Mouse (Mus musculus) cerebellum, adult 2 months (tissue): ENCODE measurements at regions not wholly inside any gene's neighbourhood (a gene's known extent, or its start where the extent isn't known, plus 50 kb on each side); places are given as distances from the start of the nearest gene placed in this dataset.

ENCODE experiments used
- CTCF ChIP-seq: fragments of 200-500 bp; IDR thresholded peaks from 2 replicates; pipeline ENCODE4 v1.5.1; 2011; ENCODE audit warnings: low read depth, mild to moderate bottlenecking, control low read depth, low read length, moderate library complexity, borderline replicate concordance; ENCODE audit not compliant: insufficient read depth
- POLR2A ChIP-seq: fragments of 200-500 bp; IDR thresholded peaks from 2 replicates; pipeline ENCODE4 v1.6.1; 2011; ENCODE audit warnings: low read length, control low read depth, borderline replicate concordance; ENCODE audit not compliant: insufficient read depth

- TF ChIP-seq POLR2A (no peak), CTCF (no peak)
Measured at GRCm38 (mm10) chr12:36949096-36949738, 159.1 kb upstream of the Meox2 start.
